Mouse (Mus musculus): ENCODE measurements around the gene Usp5. TPM values are rescaled to one million over a fixed set of nuclear protein-coding genes. Genes with fewer than 3 reads are reported as not detected.
"Not testable (repeated sequence)": the region's sequence is repeated elsewhere in the genome, so short reads cannot be mapped to it uniquely, and the experiment has no call there.

The Usp5 gene
- polyA plus RNA-seq, 1 experiment from 2014 or later = 214 TPM

DNA sequence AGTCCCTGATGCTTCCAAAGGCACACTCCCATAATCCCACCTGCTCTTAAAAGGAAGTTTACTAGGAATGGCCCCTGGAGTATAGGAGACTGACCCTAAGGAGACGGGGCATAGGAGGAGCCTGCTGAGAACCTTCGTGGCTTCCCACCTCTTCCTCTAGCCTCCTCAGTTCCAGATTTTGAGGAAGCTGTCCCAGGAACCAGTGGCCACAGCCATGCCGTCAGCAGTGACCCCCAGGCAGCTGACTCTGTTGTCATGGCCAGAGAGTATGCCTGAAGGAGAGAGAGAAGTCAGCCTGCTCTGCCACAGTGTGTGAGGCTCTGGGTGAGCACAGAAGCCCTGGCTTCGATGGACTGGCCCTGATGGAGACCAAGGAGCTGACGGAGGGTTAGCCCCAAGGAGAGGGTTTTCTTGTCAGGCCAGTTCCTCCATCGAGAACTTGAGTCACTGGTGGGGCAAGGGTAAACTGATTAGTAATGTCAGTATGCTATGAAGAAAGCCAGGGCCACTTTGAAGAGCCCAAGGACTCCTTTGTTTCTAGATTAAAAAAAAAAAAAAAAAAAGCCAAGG lies 5.3 kb upstream of the Usp5 start:
- 85% methylated on average over 6 of the region's 6 CpGs for WGBS
- no peak for DNase-seq (ENCODE audit: extremely low spot score, low spot score)
- Histone ChIP-seq H3K36me3 (replicated peaks) (peaks cover 47% of the 10 kb centered on the region), H3K4me1 (peaks cover 70% of the 10 kb centered on the region), H3K4me3 (no peak overlapping the region), H3K27ac (no peak overlapping the region), H3K27me3 (ENCODE audit: poor library complexity, severe bottlenecking) (peaks cover 6% of the 10 kb centered on the region; the same call in 1 of the 2 replicates), H3K9me3 (no peaks in the 10 kb centered on the region)

DNA sequence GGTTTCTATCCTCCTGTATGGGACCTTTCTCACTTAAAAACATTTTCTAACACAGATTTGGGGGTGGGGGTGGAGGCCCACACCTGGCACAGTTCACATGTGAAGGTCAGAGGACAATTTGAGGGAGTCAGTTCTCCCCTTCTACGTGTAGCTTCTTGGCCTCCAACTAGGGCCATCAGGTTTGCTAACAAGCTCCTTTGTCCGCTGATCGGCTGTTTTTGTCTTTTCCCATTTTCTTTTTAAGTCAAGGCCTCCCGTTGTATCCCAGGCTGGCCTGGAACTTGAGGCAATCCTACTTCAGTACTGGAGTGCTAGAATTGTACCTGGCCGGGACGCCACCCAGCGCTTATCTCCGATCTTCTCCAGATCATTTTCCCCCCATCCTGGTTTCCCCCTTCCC lies 2.4 kb upstream of the Usp5 start:
- H3K36me3 ChIP-seq (replicated peaks) = peaks cover 57% of the 10 kb centered on the region
- no peak overlapping the region for H3K27ac ChIP-seq
- DNase-seq (ENCODE audit: extremely low spot score, low spot score) = no peak
- H3K4me1 ChIP-seq = peaks cover 74% of the 10 kb centered on the region
- H3K9me3 ChIP-seq = no peaks in the 10 kb centered on the region
- 96% methylated on average over 8 of the region's 8 CpGs for WGBS
- H3K4me3 ChIP-seq = peak overlapping the region; percentile 74
- no peaks in the 10 kb centered on the region for H3K27me3 ChIP-seq (ENCODE audit: poor library complexity, severe bottlenecking)

DNA sequence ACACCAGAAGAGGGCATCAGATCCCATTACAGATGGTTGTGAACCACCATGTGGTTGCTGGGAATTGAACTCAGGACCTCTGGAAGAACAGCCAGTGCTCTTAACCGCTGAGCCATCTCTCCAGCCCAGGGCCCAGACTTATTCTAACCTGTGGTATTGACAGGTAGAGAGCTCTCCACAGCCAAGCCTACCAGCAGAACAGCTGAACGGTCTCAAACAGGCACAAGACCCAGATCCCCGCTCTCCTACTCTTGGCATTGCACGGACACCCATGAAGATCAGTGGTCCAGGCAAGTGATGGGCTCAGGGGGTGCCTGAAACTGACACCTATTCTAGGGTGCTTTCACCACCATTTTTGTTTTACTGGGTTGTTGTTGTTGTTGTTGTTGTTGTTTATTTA lies 1.9 kb upstream of the Usp5 start:
- not testable (repeated sequence) for H3K27me3 ChIP-seq (ENCODE audit: poor library complexity, severe bottlenecking); H3K27ac ChIP-seq; DNase-seq (ENCODE audit: extremely low spot score, low spot score); H3K9me3 ChIP-seq
- peaks cover 62% of the 10 kb centered on the region for H3K36me3 ChIP-seq (replicated peaks)
- H3K4me1 ChIP-seq = peaks cover 73% of the 10 kb centered on the region
- peak overlapping the region; percentile 74 for H3K4me3 ChIP-seq
- WGBS = 93% methylated on average over 4 of the region's 4 CpGs

DNA sequence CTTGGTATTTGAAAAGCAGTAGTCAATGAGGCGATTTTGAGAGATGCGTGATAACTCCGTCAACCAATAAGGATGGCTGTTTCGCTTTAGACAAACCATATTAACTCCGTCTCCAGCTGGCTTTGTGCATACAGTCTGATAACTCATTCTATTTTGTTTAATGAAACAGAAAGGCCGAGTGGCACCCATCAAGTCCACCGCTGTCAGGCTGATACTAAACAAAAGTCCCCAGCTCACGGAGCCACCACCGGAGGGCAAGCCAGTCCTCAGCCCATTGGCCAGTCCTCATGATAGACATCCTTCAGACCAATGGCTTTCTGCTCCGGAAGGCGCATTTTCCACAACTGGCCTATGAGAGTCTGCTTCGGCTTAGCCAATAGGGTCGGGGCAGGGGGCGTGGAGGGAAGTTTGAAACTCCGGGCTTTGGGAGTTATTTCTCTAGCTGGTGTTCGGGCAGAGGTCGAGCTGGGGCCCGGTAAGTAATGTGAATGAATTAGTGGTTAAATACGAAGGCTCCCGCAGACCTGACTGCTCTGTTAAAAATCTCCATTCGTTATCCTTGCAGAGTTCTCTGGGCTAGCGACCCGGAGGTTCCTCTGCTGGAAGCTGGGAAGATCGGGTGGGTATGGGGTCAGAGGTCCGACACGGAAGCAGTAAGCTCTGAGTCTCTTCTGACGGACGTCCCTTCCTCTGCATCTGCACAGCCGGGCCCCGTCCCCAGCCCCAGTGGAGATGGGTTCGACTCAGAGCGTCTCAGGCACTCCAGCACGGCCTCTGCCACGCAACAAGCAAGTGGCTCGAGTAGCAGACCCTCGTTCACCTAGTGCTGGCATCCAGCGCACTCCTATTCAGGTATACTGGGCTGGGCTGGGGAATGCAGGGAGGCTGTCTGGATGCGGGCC lies 766 bp upstream of the Usp5 start:
- H3K4me1 ChIP-seq = peaks cover 61% of the 10 kb centered on the region
- DNase-seq (ENCODE audit: extremely low spot score, low spot score) = peak; percentile 95
- H3K9me3 ChIP-seq = no peaks in the 10 kb centered on the region
- H3K27ac ChIP-seq = peak overlapping the region; percentile 93
- peaks cover 65% of the 10 kb centered on the region for H3K36me3 ChIP-seq (replicated peaks)
- under 1% methylated on average over 38 of the region's 38 CpGs for WGBS
- peak overlapping the region; percentile 74 for H3K4me3 ChIP-seq
- H3K27me3 ChIP-seq (ENCODE audit: poor library complexity, severe bottlenecking) = no peaks in the 10 kb centered on the region

DNA sequence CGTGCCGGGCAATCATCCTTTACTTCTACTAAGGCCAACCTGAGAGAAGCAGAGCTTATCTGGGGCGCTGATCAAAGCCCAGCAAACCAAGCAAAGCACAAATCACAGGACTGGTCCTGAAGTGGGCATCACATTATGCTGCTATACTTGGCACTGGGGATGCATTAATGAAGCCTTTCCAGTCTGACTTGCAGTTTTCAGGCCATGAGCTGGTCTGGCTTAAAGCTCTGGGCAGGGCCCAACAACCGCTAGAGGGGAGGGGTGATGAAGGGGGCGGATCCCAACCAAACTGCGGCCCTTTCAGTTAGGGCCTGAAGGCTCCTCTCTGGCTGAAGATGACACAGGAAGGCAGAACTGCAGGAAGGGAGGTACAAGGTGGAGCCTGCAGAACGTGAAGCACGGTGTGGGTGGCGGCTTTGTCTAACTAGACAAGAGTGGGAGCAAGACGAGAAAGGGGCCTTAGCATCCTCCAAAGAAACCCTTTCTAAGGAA lies 1.1 kb downstream of the Usp5 start:
- DNase-seq (ENCODE audit: extremely low spot score, low spot score) = peak; percentile 43

DNA sequence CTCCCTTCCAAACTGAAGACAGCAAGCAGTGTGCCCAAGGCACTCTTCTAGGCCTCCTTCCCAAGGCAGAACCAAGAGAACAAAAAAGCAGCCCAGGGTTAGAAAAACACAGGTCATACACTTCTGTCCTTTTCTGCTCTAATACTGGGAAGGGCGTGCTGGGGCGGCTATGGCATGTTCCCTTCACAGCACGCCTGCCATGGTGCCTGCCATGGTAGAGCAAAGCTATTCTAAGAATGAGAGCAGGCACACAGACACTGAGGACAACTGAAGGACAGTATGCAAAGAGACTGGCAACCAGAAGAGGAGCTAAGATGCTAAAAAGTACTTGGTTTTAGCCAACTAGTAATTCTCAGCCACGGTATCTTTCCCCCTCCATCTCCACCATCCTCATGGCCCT lies 7.2 kb downstream of the Usp5 start:
- Histone ChIP-seq H3K27me3 (ENCODE audit: poor library complexity, severe bottlenecking) (no peaks in the 10 kb centered on the region), H3K4me1 (no peaks in the 10 kb centered on the region), H3K27ac (no peak overlapping the region), H3K36me3 (replicated peaks) (peaks cover 99% of the 10 kb centered on the region), H3K9me3 (no peaks in the 10 kb centered on the region), H3K4me3 (no peak overlapping the region)
- DNase-seq (ENCODE audit: extremely low spot score, low spot score) = no peak
- WGBS = 96% methylated on average over 4 of the region's 4 CpGs

More for the DNA sequence above, 1.1 kb downstream of the Usp5 start:
- 29% methylated on average over 10 of the region's 10 CpGs for WGBS
- H3K36me3 ChIP-seq (replicated peaks) = peaks cover 65% of the 10 kb centered on the region
- no peaks in the 10 kb centered on the region for H3K27me3 ChIP-seq (ENCODE audit: poor library complexity, severe bottlenecking)
- H3K9me3 ChIP-seq = no peaks in the 10 kb centered on the region
- H3K4me3 ChIP-seq = peak overlapping the region; percentile 74
- peaks cover 45% of the 10 kb centered on the region for H3K4me1 ChIP-seq
- peak overlapping the region; percentile 93 for H3K27ac ChIP-seq

DNA sequence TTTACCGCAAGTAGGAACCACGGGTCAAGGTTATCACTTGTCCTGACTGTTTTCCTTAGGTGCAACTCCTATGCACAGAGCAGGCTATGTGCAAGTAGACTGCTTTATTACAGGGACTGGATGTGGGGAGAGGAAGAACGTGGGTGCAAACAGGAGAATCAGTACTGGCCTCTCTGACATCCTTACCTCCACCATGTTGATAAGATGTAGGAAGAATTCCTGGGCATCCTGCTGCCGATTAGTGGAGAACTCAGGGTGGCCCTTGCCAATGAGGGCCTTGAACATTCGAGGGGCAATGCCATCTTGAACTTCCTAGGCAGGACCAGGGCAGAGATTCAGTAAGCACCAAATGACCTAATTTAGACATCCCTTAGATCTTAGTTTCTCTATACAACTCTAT lies 8.4 kb downstream of the Usp5 start:
- Histone ChIP-seq H3K36me3 (replicated peaks) (peaks cover 100% of the 10 kb centered on the region), H3K27ac (no peak overlapping the region), H3K9me3 (no peaks in the 10 kb centered on the region), H3K4me3 (no peak overlapping the region), H3K4me1 (no peaks in the 10 kb centered on the region), H3K27me3 (ENCODE audit: poor library complexity, severe bottlenecking) (no peaks in the 10 kb centered on the region)
- no peak for DNase-seq (ENCODE audit: extremely low spot score, low spot score)
- 92% methylated on average over 5 of the region's 5 CpGs for WGBS

DNA sequence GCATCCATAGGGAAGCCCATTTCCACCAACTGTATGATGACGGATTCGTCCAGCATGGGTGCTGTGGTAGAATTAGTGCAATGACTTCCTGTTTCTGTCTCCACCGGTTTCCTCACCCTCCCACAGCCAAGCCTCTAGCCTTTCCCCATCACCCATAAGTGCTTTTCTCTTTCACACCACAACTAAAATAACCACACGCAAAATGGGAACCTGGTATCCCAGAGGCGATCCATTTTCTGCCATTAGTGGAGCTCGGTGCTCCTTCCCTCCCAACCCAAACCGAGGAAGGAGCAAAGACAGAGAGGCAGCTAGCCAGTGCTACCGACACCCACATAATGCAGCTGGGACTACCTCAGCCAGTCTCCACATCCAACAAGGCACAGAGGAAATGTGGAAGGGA lies 11.3 kb downstream of the Usp5 start:
- no peak for DNase-seq (ENCODE audit: extremely low spot score, low spot score)
- H3K9me3 ChIP-seq = no peaks in the 10 kb centered on the region
- H3K4me1 ChIP-seq = peaks cover 22% of the 10 kb centered on the region
- H3K4me3 ChIP-seq = no peak overlapping the region
- H3K27me3 ChIP-seq (ENCODE audit: poor library complexity, severe bottlenecking) = no peaks in the 10 kb centered on the region
- H3K36me3 ChIP-seq (replicated peaks) = peaks cover 87% of the 10 kb centered on the region
- H3K27ac ChIP-seq = no peak overlapping the region
- 91% methylated on average over 8 of the region's 8 CpGs for WGBS

DNA sequence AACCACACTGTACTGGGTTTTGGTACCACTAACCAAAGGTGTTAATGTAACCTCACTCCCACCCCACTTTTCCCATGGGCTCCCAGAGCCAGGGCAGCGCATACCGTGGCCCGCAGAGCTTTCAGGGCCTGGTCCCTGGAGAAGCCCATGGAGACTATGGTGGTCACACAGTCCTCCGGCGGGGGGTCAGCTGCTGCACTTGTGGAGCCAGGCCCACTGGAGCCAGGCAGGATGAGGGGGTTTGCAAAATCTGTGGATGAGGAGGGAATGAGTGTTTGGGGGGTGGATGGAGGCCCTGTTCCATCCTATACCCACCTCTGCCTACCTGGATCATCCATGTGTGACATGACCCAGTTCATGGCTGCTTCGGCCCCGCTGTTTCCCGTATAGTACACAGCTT lies 11.7 kb downstream of the Usp5 start:
- H3K27ac ChIP-seq = no peak overlapping the region
- no peaks in the 10 kb centered on the region for H3K9me3 ChIP-seq
- WGBS = 97% methylated on average over 8 of the region's 8 CpGs
- no peak for DNase-seq (ENCODE audit: extremely low spot score, low spot score)
- H3K27me3 ChIP-seq (ENCODE audit: poor library complexity, severe bottlenecking) = no peaks in the 10 kb centered on the region
- H3K36me3 ChIP-seq (replicated peaks) = peaks cover 87% of the 10 kb centered on the region
- peaks cover 26% of the 10 kb centered on the region for H3K4me1 ChIP-seq
- no peak overlapping the region for H3K4me3 ChIP-seq

DNA sequence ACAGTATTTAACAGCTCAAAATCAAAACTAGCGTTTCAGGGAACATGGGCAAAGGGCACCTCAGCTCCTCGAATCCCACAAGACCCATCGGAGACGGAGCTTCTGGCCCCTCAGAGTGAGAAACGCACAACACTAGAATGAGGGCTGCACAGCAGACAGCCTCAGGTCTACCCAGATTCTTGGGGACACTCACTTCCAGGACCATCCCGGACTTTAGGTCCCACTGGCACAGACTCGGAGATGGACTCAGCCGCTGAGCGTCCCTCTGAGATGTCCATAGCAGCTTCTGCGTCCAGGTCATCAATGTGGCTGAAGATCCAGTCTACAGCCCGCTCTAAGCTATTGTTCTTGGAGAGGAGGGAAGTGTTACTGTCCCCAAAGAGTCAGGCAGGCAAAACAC lies 12.2 kb downstream of the Usp5 start:
- no peaks in the 10 kb centered on the region for H3K27me3 ChIP-seq (ENCODE audit: poor library complexity, severe bottlenecking)
- 96% methylated on average over 11 of the region's 11 CpGs for WGBS
- no peak for DNase-seq (ENCODE audit: extremely low spot score, low spot score)

DNA sequence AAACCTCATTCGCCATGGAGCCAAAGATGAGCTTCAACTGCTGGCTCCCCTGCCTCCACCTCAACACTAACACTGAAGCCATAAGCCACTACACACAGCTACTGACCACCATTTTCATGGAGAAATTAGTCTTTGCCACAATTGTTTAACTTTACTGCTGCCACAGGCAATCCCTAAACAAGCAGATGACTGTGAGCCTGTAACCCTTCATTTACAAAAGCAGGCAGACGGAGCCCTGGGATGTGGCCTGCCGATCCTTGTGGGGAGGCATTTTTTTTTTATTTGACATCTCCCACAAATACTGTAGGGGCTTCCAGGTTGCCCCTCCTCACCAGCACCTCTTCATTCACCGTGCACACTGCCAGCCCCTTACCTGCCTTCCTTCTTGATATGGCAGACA lies 12.7 kb downstream of the Usp5 start:
- no peak for DNase-seq (ENCODE audit: extremely low spot score, low spot score)
- no peak overlapping the region for H3K4me3 ChIP-seq
- H3K36me3 ChIP-seq (replicated peaks) = peaks cover 87% of the 10 kb centered on the region
- no peaks in the 10 kb centered on the region for H3K9me3 ChIP-seq
- 93% methylated on average over 4 of the region's 4 CpGs for WGBS
- H3K27ac ChIP-seq = no peak overlapping the region
- H3K27me3 ChIP-seq (ENCODE audit: poor library complexity, severe bottlenecking) = no peaks in the 10 kb centered on the region
- H3K4me1 ChIP-seq = peaks cover 36% of the 10 kb centered on the region

More for the DNA sequence above, 12.2 kb downstream of the Usp5 start:
- peaks cover 30% of the 10 kb centered on the region for H3K4me1 ChIP-seq
- H3K9me3 ChIP-seq = no peaks in the 10 kb centered on the region
- H3K4me3 ChIP-seq = no peak overlapping the region
- peaks cover 87% of the 10 kb centered on the region for H3K36me3 ChIP-seq (replicated peaks)
- no peak overlapping the region for H3K27ac ChIP-seq

DNA sequence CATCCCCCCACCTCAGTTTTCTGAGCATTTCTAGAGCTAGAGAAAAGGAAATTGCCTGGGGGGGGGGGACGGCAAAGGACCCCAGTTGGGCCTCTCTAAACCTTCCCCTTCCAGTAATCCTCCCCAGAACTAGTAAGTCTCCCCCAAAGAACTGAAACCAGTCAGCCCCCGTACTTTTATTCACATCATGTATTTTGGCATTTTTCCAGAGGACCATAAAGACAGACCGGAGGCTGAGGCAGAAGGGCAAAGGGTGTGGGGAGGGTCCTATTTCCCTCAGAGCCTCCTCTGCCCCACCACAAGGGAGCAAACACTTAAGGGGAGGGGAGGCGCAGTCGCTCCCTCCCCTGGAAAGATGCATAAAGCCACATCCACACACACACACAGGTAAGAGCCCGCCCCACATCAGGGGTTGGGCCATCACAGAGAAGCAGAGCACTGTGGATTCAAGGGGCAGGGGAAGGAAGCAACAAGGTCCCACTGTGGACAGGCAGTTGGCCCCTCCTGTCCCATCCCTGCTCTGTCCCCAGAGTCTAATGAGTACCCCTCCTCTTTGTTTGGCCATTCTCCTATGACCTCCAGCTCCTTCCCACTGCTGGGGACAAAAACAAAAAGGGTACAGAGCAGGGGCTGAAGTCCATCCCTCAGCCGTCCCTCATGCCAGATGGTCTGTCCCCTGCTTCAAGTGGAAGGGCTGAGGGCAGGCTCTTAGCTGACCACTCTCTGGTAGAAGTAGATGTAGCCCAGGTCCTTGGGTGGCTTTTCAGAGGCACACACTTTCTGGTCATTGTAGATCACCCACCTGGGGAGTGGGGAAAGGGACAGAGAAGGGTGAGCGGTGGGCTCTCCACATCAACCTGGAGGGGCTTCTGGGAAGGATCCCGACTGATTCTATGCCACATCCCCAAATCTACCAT lies 14.2 kb downstream of the Usp5 start:
- DNase-seq (ENCODE audit: extremely low spot score, low spot score) = no peak
- 78% methylated on average over 9 of the region's 9 CpGs for WGBS
- H3K36me3 ChIP-seq (replicated peaks) = peaks cover 87% of the 10 kb centered on the region
- H3K27me3 ChIP-seq (ENCODE audit: poor library complexity, severe bottlenecking) = no peaks in the 10 kb centered on the region
- no peaks in the 10 kb centered on the region for H3K9me3 ChIP-seq
- H3K4me3 ChIP-seq = peak overlapping the region; percentile 91
- peak overlapping the region; percentile 99; the same call in 1 of the 2 replicates for H3K27ac ChIP-seq
- peaks cover 49% of the 10 kb centered on the region for H3K4me1 ChIP-seq
